Mouse (Mus musculus) skeletal muscle tissue, adult 2 months (tissue): ENCODE measurements around the gene Bsx.
A peak's percentile ranks its signal among the peaks of the same experiment; 100 is the strongest.

Source experiments
- DNase-seq: peaks from one replicate; pipeline ENCODE4 v3.0.0-alpha.2; 2012; ENCODE audit warnings: low read depth, low spot score

The Bsx gene

GRCm38 (mm10) chr9:40873556-40874470, at the start of gene Bsx:
TSS of gene Bsx (plus strand) at chr9:40874127.
- DNase-seq, result no peak

- DNase-seq, result no peak
These were observed 48.3 kb upstream of the Bsx start for GRCm38 (mm10) chr9:40825601-40826000.

GRCm38 (mm10) chr9:40827366-40827765, 46.6 kb upstream of the Bsx start:
- DNase-seq, result no peak

GRCm38 (mm10) chr9:40834569-40834968, 39.4 kb upstream of the Bsx start:
- peak; percentile 45 for DNase-seq

- no peak for DNase-seq
These were observed 37.2 kb upstream of the Bsx start for GRCm38 (mm10) chr9:40836681-40837080.

- no peak for DNase-seq
These were observed 34.3 kb upstream of the Bsx start for GRCm38 (mm10) chr9:40839662-40840061.

- no peak for DNase-seq
These were observed 22.4 kb upstream of the Bsx start for GRCm38 (mm10) chr9:40851515-40851914.

- DNase-seq, result no peak
These were observed 15.3 kb upstream of the Bsx start for GRCm38 (mm10) chr9:40858461-40859160.

- DNase-seq, result no peak
These were observed 14.7 kb upstream of the Bsx start for GRCm38 (mm10) chr9:40859196-40859595.

- DNase-seq, result no peak
These were observed 3.6 kb upstream of the Bsx start for GRCm38 (mm10) chr9:40870331-40870730.

- no peak for DNase-seq
These were observed 2.4 kb upstream of the Bsx start for GRCm38 (mm10) chr9:40871369-40872155.

GRCm38 (mm10) chr9:40872156-40872478, 1.8 kb upstream of the Bsx start:
- DNase-seq, result no peak

GRCm38 (mm10) chr9:40874961-40875360, 1.0 kb downstream of the Bsx start:
- DNase-seq, result no peak

GRCm38 (mm10) chr9:40875431-40875830, 1.5 kb downstream of the Bsx start:
- DNase-seq, result no peak

GRCm38 (mm10) chr9:40876164-40876563, 2.2 kb downstream of the Bsx start:
- DNase-seq, result no peak

GRCm38 (mm10) chr9:40876693-40877092, 2.8 kb downstream of the Bsx start:
- no peak for DNase-seq

GRCm38 (mm10) chr9:40877146-40877880, 3.4 kb downstream of the Bsx start:
- no peak for DNase-seq

GRCm38 (mm10) chr9:40877881-40878235, 3.9 kb downstream of the Bsx start:
- no peak for DNase-seq

GRCm38 (mm10) chr9:40878291-40878945, 4.5 kb downstream of the Bsx start:
- DNase-seq, result no peak

GRCm38 (mm10) chr9:40878998-40879397, 5.1 kb downstream of the Bsx start:
- no peak for DNase-seq

GRCm38 (mm10) chr9:40885669-40886068, 11.7 kb downstream of the Bsx start:
- no peak for DNase-seq
